Mouse (Mus musculus): ENCODE results near the gene Olfr140. TPM values are rescaled to one million over a fixed set of nuclear protein-coding genes. Genes with fewer than 3 reads are reported as not detected.

Olfr140 gene
- total RNA-seq (2012; rRNA removed) (not detected in 2 replicates), polyA plus RNA-seq (2012; ENCODE audit: insufficient read depth in 1 of 2, insufficient read length in 2 of 2, low read depth in 1 of 2, low replicate concordance in 2 of 2, missing spikeins in 1 of 2) (not detected)

GRCm38 (mm10) chr2:90063494-90063893 is at the start of gene Olfr140:
Gene Olfr140 (minus strand): TSS chr2:90063594.
- Histone ChIP-seq H3K4me3 (ENCODE audit: control insufficient read depth in 1 of 2, insufficient read depth in 1 of 2, low read depth in 2 of 2, low read length in 2 of 2) (no peak within 1 kb of the TSS), H3K4me1 (ENCODE audit: control insufficient read depth in 1 of 2, insufficient read depth in 2 of 2, low read length in 2 of 2) (no peaks in the 10 kb centered on the region), H3K27ac (ENCODE audit: control insufficient read depth, low read depth, low read length) (no peak within 1 kb of the TSS), H3K9me3 (replicated peaks; ENCODE audit: insufficient read depth, low read length) (no peaks in the 10 kb centered on the region), H3K9ac (ENCODE audit: control insufficient read depth, low read depth, low read length, poor library complexity, severe bottlenecking) (no peak within 1 kb of the TSS), H3K36me3 (ENCODE audit: control insufficient read depth in 1 of 2, insufficient read depth in 2 of 2, low read length in 2 of 2) (no peaks in the 10 kb centered on the region), H3K27me3 (ENCODE audit: control insufficient read depth in 1 of 2, insufficient read depth in 2 of 2, low read length in 2 of 2) (no peaks in the 10 kb centered on the region), H3K79me2 (ENCODE audit: control insufficient read depth, insufficient read depth, low read length, poor library complexity) (no peaks in the 10 kb centered on the region)
- no peak for DNase-seq (ENCODE audit: low read depth, low spot score)
- TF ChIP-seq POLR2AphosphoS2 (IDR thresholded peaks at IDR 0.05; ENCODE audit: low read length): no peak
- no peak for TF ChIP-seq ZMIZ1 (IDR thresholded peaks at IDR 0.05; ENCODE audit: low read depth, low read length)
- TF ChIP-seq TCF12 (IDR thresholded peaks at IDR 0.05; ENCODE audit: low read depth, low read length): no peak
- TF ChIP-seq KAT2A (conservative IDR thresholded peaks at IDR 0.05; ENCODE audit: low read depth, low read length): no peak
- TF ChIP-seq USF2 (IDR thresholded peaks at IDR 0.05; ENCODE audit: borderline replicate concordance in 1 of 2, insufficient read depth in 1 of 2, low read depth in 1 of 2, low read length in 2 of 2): no peak
- TF ChIP-seq MEF2A (IDR thresholded peaks at IDR 0.05; ENCODE audit: extremely low read depth, insufficient replicate concordance, low read depth, low read length, poor library complexity, severe bottlenecking): no peak
- TF ChIP-seq ETS1 (IDR thresholded peaks at IDR 0.05; ENCODE audit: low read depth, low read length): no peak
- no peak for TF ChIP-seq MYC (IDR thresholded peaks at IDR 0.05; ENCODE audit: low read depth, low read length)
- TF ChIP-seq MYB (IDR thresholded peaks at IDR 0.05; ENCODE audit: low read depth, low read length): no peak

GRCm38 (mm10) chr2:90070065-90070464 is 6.7 kb upstream of the Olfr140 start:
- Histone ChIP-seq H3K27ac (ENCODE audit: control insufficient read depth, low read depth, low read length) (no peak overlapping the region), H3K27me3 (ENCODE audit: control insufficient read depth in 1 of 2, insufficient read depth in 2 of 2, low read length in 2 of 2) (no peaks in the 10 kb centered on the region), H3K4me1 (ENCODE audit: control insufficient read depth in 1 of 2, insufficient read depth in 2 of 2, low read length in 2 of 2) (no peaks in the 10 kb centered on the region), H3K79me2 (ENCODE audit: control insufficient read depth, insufficient read depth, low read length, poor library complexity) (no peaks in the 10 kb centered on the region), H3K36me3 (ENCODE audit: control insufficient read depth in 1 of 2, insufficient read depth in 2 of 2, low read length in 2 of 2) (no peaks in the 10 kb centered on the region), H3K9me3 (replicated peaks; ENCODE audit: insufficient read depth, low read length) (no peaks in the 10 kb centered on the region), H3K4me3 (ENCODE audit: control insufficient read depth in 1 of 2, insufficient read depth in 1 of 2, low read depth in 2 of 2, low read length in 2 of 2) (no peak overlapping the region), H3K9ac (ENCODE audit: control insufficient read depth, low read depth, low read length, poor library complexity, severe bottlenecking) (no peak overlapping the region)
- DNase-seq (ENCODE audit: low read depth, low spot score): no peak
- TF ChIP-seq USF1 (IDR thresholded peaks at IDR 0.05; ENCODE audit: low read depth, low read length) (no peak), POLR2AphosphoS2 (IDR thresholded peaks at IDR 0.05; ENCODE audit: low read length) (no peak), JUND (IDR thresholded peaks at IDR 0.05; ENCODE audit: low read depth, low read length) (no peak), MYB (IDR thresholded peaks at IDR 0.05; ENCODE audit: low read depth, low read length) (no peak), SIN3A (IDR thresholded peaks at IDR 0.05; ENCODE audit: low read length) (no peak), POLR2A (IDR thresholded peaks at IDR 0.05; ENCODE audit: control insufficient read depth in 1 of 2, insufficient read depth in 1 of 2, low read depth in 1 of 2, low read length in 2 of 2, poor library complexity in 1 of 2) (no peak), MXI1 (IDR thresholded peaks at IDR 0.05; ENCODE audit: low read depth, low read length) (no peak), TAL1 (IDR thresholded peaks at IDR 0.05; ENCODE audit: low read length) (no peak), USF2 (IDR thresholded peaks at IDR 0.05; ENCODE audit: borderline replicate concordance in 1 of 2, insufficient read depth in 1 of 2, low read depth in 1 of 2, low read length in 2 of 2) (no peak), ELF1 (IDR thresholded peaks at IDR 0.05; ENCODE audit: low read depth, low read length) (no peak), RCOR1 (IDR thresholded peaks at IDR 0.05; ENCODE audit: low read depth, low read length) (no peak), ZC3H11A (IDR thresholded peaks at IDR 0.05; ENCODE audit: low read depth, low read length) (no peak), MEF2A (IDR thresholded peaks at IDR 0.05; ENCODE audit: extremely low read depth, insufficient replicate concordance, low read depth, low read length, poor library complexity, severe bottlenecking) (no peak), CHD2 (IDR thresholded peaks at IDR 0.05; ENCODE audit: low read length) (no peak), KAT2A (conservative IDR thresholded peaks at IDR 0.05; ENCODE audit: low read depth, low read length) (no peak), ZKSCAN1 (IDR thresholded peaks at IDR 0.05; ENCODE audit: low read depth, low read length) (no peak), MAX (IDR thresholded peaks at IDR 0.05; ENCODE audit: low read length) (no peak), SMC3 (IDR thresholded peaks at IDR 0.05; ENCODE audit: low read depth, low read length) (no peak), EP300 (IDR thresholded peaks at IDR 0.05; ENCODE audit: low read depth in 1 of 2, low read length in 2 of 2) (no peak)

All from MEL (cell line).